Mouse (Mus musculus): ENCODE data around the gene Slc2a13.

GRCm38 (mm10) chr15:91502235-91502634, 70.8 kb downstream of the Slc2a13 start:
- no peak for TF ChIP-seq CTCF (IDR thresholded peaks at IDR 0.05; ENCODE audit: low read depth)
- TF ChIP-seq EP300 (IDR thresholded peaks at IDR 0.05; ENCODE audit: low read depth) = no peak
